Mouse (Mus musculus) macrophage (primary cell): ENCODE data around the gene Narfl. TPM values are rescaled to one million over a fixed set of nuclear protein-coding genes. Genes with fewer than 3 reads are reported as not detected.

Source experiments
- H3K27ac ChIP-seq: fragments of 350-480 bp; formaldehyde crosslinking; 2 replicates; pipeline ENCODE4 v1.9.0; 2021
- H3K36me3 ChIP-seq: fragments of 350-480 bp; formaldehyde crosslinking; 2 replicates; pipeline ENCODE4 v1.9.0; 2021; ENCODE audit errors: inconsistent target
- H3K4me3 ChIP-seq: fragments of 350-480 bp; formaldehyde crosslinking; 2 replicates; pipeline ENCODE4 v1.9.0; 2021; ENCODE audit errors: inconsistent target
- H3K79me2 ChIP-seq: fragments of 350-480 bp; formaldehyde crosslinking; 2 replicates; pipeline ENCODE4 v1.9.0; 2021; ENCODE audit errors: inconsistent target
- WGBS: methylation state at CpG from one replicate; pipeline ENCODE4 v1.1.7; 2026; ENCODE audit warnings: inconsistent platforms; ENCODE audit not compliant: missing documents; 5-methylcytosine and 5-hydroxymethylcytosine counted together
- polyA plus RNA-seq: library from polyadenylated mRNA; stranded (reverse); fragments of 250-400 nt; gene quantifications from 3 replicates; pipeline ENCODE4 v1.2.4, GENCODE M21; 2018; ENCODE audit warnings: inconsistent platforms

Gene Narfl
- polyA plus RNA-seq, 1 experiment from 2014 or later, result 19.4 TPM

GRCm38 (mm10) chr17:25783861-25784574 lies 10.4 kb downstream of the Narfl start:
- no peak overlapping the region for H3K4me3 ChIP-seq
- H3K36me3 ChIP-seq, result peaks cover 43% of the 10 kb centered on the region
- 70% methylated on average over 15 of the region's 15 CpGs for WGBS

GRCm38 (mm10) chr17:25785281-25785745 lies 11.7 kb downstream of the Narfl start, which contains the start of gene Haghl:
TSS of gene Haghl (minus strand) at chr17:25785673.
- H3K27ac ChIP-seq, result peak within 1 kb of the TSS; percentile 48
- peak within 1 kb of the TSS; percentile 68 for H3K4me3 ChIP-seq
- 0% methylated on average over 23 of the region's 23 CpGs for WGBS
- H3K79me2 ChIP-seq, result peaks cover 9% of the 10 kb centered on the region; the same call in 1 of the 2 replicates
- H3K36me3 ChIP-seq, result peaks cover 39% of the 10 kb centered on the region

More at GRCm38 (mm10) chr17:25783861-25784574, 10.4 kb downstream of the Narfl start:
- Histone ChIP-seq H3K27ac (no peak overlapping the region), H3K79me2 (peaks cover 9% of the 10 kb centered on the region; the same call in 1 of the 2 replicates)

GRCm38 (mm10) chr17:25786280-25786679 lies 12.7 kb downstream of the Narfl start, which contains the start of gene Ccdc78:
TSS of gene Ccdc78 (plus strand) at chr17:25786580.
- H3K4me3 ChIP-seq, result peak within 1 kb of the TSS; percentile 68
- H3K36me3 ChIP-seq, result peaks cover 29% of the 10 kb centered on the region
- peaks cover 17% of the 10 kb centered on the region; the same call in 1 of the 2 replicates for H3K79me2 ChIP-seq
- peak within 1 kb of the TSS; percentile 48 for H3K27ac ChIP-seq
- 87% methylated on average over 3 of the region's 3 CpGs for WGBS

GRCm38 (mm10) chr17:25786781-25787504 lies 13.4 kb downstream of the Narfl start:
- Histone ChIP-seq H3K4me3 (no peak overlapping the region), H3K36me3 (peaks cover 23% of the 10 kb centered on the region), H3K79me2 (peaks cover 23% of the 10 kb centered on the region; the same call in 1 of the 2 replicates), H3K27ac (no peak overlapping the region)
- 98% methylated on average over 9 of the region's 9 CpGs for WGBS

- Histone ChIP-seq H3K27ac (peak overlapping the region; percentile 78), H3K36me3 (peaks cover 14% of the 10 kb centered on the region; the same call in 1 of the 2 replicates), H3K79me2 (peaks cover 15% of the 10 kb centered on the region; the same call in 1 of the 2 replicates), H3K4me3 (peak overlapping the region; percentile 91)
- WGBS, result 28% methylated on average over 19 of the region's 19 CpGs
Measured at GRCm38 (mm10) chr17:25791320-25791842, 17.8 kb downstream of the Narfl start.

- peak overlapping the region; percentile 91 for H3K4me3 ChIP-seq
- peaks cover 14% of the 10 kb centered on the region; the same call in 1 of the 2 replicates for H3K36me3 ChIP-seq
- peaks cover 15% of the 10 kb centered on the region; the same call in 1 of the 2 replicates for H3K79me2 ChIP-seq
- 1% methylated on average over 42 of the region's 45 CpGs for WGBS
- H3K27ac ChIP-seq, result peak overlapping the region; percentile 78
Measured at GRCm38 (mm10) chr17:25791843-25792527, 18.4 kb downstream of the Narfl start.

- peak within 1 kb of the TSS; percentile 78 for H3K27ac ChIP-seq
- 0% methylated on average over 14 of the region's 14 CpGs for WGBS
- peaks cover 14% of the 10 kb centered on the region; the same call in 1 of the 2 replicates for H3K36me3 ChIP-seq
- peak within 1 kb of the TSS; percentile 91 for H3K4me3 ChIP-seq
- peaks cover 15% of the 10 kb centered on the region; the same call in 1 of the 2 replicates for H3K79me2 ChIP-seq
Measured at GRCm38 (mm10) chr17:25792615-25793014, 19.0 kb downstream of the Narfl start, which contains the start of gene Fam173a. TSS of gene Fam173a (minus strand) at chr17:25792901.

GRCm38 (mm10) chr17:25794197-25794596 lies 20.6 kb downstream of the Narfl start:
- WGBS, result 96% methylated on average over 13 of the region's 13 CpGs
- Histone ChIP-seq H3K36me3 (peaks cover 7% of the 10 kb centered on the region; the same call in 1 of the 2 replicates), H3K4me3 (no peak overlapping the region), H3K27ac (no peak overlapping the region), H3K79me2 (peaks cover 15% of the 10 kb centered on the region; the same call in 1 of the 2 replicates)

GRCm38 (mm10) chr17:25794998-25795397 lies 21.4 kb downstream of the Narfl start:
- H3K36me3 ChIP-seq, result no peaks in the 10 kb centered on the region
- H3K79me2 ChIP-seq, result peaks cover 15% of the 10 kb centered on the region; the same call in 1 of the 2 replicates
- no peak overlapping the region for H3K27ac ChIP-seq
- 97% methylated on average over 14 of the region's 17 CpGs for WGBS
- H3K4me3 ChIP-seq, result no peak overlapping the region

GRCm38 (mm10) chr17:25795609-25796092 lies 22.1 kb downstream of the Narfl start, which contains the start of gene AC134908.4:
TSS of gene AC134908.4 (minus strand) at chr17:25795659.
- Histone ChIP-seq H3K27ac (no peak within 1 kb of the TSS), H3K4me3 (peak within 1 kb of the TSS; percentile 53), H3K79me2 (peaks cover 13% of the 10 kb centered on the region; the same call in 1 of the 2 replicates), H3K36me3 (no peaks in the 10 kb centered on the region)
- 77% methylated on average over 6 of the region's 6 CpGs for WGBS

GRCm38 (mm10) chr17:25796211-25796771 lies 22.7 kb downstream of the Narfl start:
- Histone ChIP-seq H3K79me2 (peaks cover 7% of the 10 kb centered on the region; the same call in 1 of the 2 replicates), H3K27ac (no peak overlapping the region), H3K36me3 (no peaks in the 10 kb centered on the region), H3K4me3 (peak overlapping the region; percentile 53)
- WGBS, result 1% methylated on average over 37 of the region's 37 CpGs

- Histone ChIP-seq H3K36me3 (no peaks in the 10 kb centered on the region), H3K79me2 (no peaks in the 10 kb centered on the region; the same call in 1 of the 2 replicates), H3K27ac (no peak within 1 kb of the TSS), H3K4me3 (peak within 1 kb of the TSS; percentile 53)
- under 1% methylated on average over 35 of the region's 35 CpGs for WGBS
Measured at GRCm38 (mm10) chr17:25796951-25797369, 23.4 kb downstream of the Narfl start, which contains the start of gene Metrn. TSS of gene Metrn (minus strand) at chr17:25797136.

GRCm38 (mm10) chr17:25801029-25801428 lies 27.5 kb downstream of the Narfl start:
- Histone ChIP-seq H3K4me3 (no peak overlapping the region), H3K27ac (no peak overlapping the region), H3K36me3 (no peaks in the 10 kb centered on the region), H3K79me2 (no peaks in the 10 kb centered on the region)
- 8% methylated on average over 6 of the region's 6 CpGs for WGBS
